Mouse (Mus musculus): ENCODE data around the gene Lgals8.

Gene Lgals8

GRCm38 (mm10) chr13:12468488-12468887, 3.7 kb upstream of the Lgals8 start:
- POLR2A ChIA-PET, result interaction anchor here in 1 of 4 experiments (1.0 kb wide), 1 partner anchor 20 kb away, joined by 3 read pairs; no protein-coding TSS in a partner anchor
- CTCF ChIA-PET, result interaction anchor here in 1 of 4 experiments (0.7 kb wide), 1 partner anchor 224 kb away, joined by 3 read pairs; no protein-coding TSS in a partner anchor

- CTCF ChIA-PET, result interaction anchor here in 2 of 4 experiments (0.6 to 0.7 kb wide), 2 partner anchors 13 to 65 kb away, joined by 3 to 7 read pairs; no protein-coding TSS in a partner anchor
- POLR2A ChIA-PET, result interaction anchor here in 1 of 4 experiments (1.6 to 1.7 kb wide), 2 partner anchors 11 to 65 kb away, joined by 3 to 5 read pairs; no protein-coding TSS in a partner anchor
Observed at GRCm38 (mm10) chr13:12464159-12464558, 585 bp downstream of the Lgals8 start.

GRCm38 (mm10) chr13:12462623-12463022, 2.1 kb downstream of the Lgals8 start:
- POLR2A ChIA-PET, result interaction anchor here (0.5 to 3.3 kb wide), 8 partner anchors 15 to 103 kb away, joined by 3 to 18 read pairs (median 4); partner anchors contain the start of gene Ero1lb (in 1 of the 4)

GRCm38 (mm10) chr13:12461730-12462119, 3.0 kb downstream of the Lgals8 start:
- ChIA-PET CTCF (interaction anchor here in 1 of 4 experiments (0.5 to 0.9 kb wide), 2 partner anchors 9 to 13 kb away, joined by 3 to 4 read pairs; no protein-coding TSS in a partner anchor), POLR2A (interaction anchor here in 3 of 4 experiments (0.5 to 3.3 kb wide), 9 partner anchors 14 to 104 kb away, joined by 3 to 18 read pairs (median 4); partner anchors contain the start of genes Ero1lb (in 1 of the 3) and Heatr1 (in 1 of the 3))

More at GRCm38 (mm10) chr13:12462623-12463022, 2.1 kb downstream of the Lgals8 start:
- CTCF ChIA-PET, result no interaction called here

GRCm38 (mm10) chr13:12460881-12461729, 3.6 kb downstream of the Lgals8 start:
- POLR2A ChIA-PET, result interaction anchor here in 2 of 4 experiments (0.5 to 3.3 kb wide), 7 partner anchors 13 to 304 kb away, joined by 3 to 18 read pairs (median 3); partner anchors contain the start of gene Heatr1 (in 1 of the 2)

GRCm38 (mm10) chr13:12460443-12460842, 4.3 kb downstream of the Lgals8 start:
- ChIA-PET POLR2A (interaction anchor here in 3 of 4 experiments (0.6 to 3.3 kb wide), 5 partner anchors 8 to 303 kb away, joined by 3 to 18 read pairs (median 3); no protein-coding TSS in a partner anchor), CTCF (interaction anchor here in 2 of 4 experiments (0.6 kb wide), 3 partner anchors 18 to 317 kb away, joined by 3 read pairs; no protein-coding TSS in a partner anchor)

More at GRCm38 (mm10) chr13:12460881-12461729, 3.6 kb downstream of the Lgals8 start:
- CTCF ChIA-PET, result interaction anchor here in 1 of 4 experiments (0.5 to 0.9 kb wide), 2 partner anchors 9 to 13 kb away, joined by 3 to 4 read pairs; no protein-coding TSS in a partner anchor

GRCm38 (mm10) chr13:12456711-12457110, 8.0 kb downstream of the Lgals8 start:
- POLR2A ChIA-PET, result interaction anchor here (1.0 to 1.5 kb wide), 4 partner anchors 9 to 44 kb away, joined by 3 read pairs; no protein-coding TSS in a partner anchor

GRCm38 (mm10) chr13:12454686-12455390, 9.9 kb downstream of the Lgals8 start:
- ChIA-PET CTCF (no interaction called here), POLR2A (interaction anchor here in 2 of 4 experiments (0.6 to 1.2 kb wide), 2 partner anchors 17 to 244 kb away, joined by 4 to 5 read pairs; no protein-coding TSS in a partner anchor)

More at GRCm38 (mm10) chr13:12456711-12457110, 8.0 kb downstream of the Lgals8 start:
- CTCF ChIA-PET, result interaction anchor here in 1 of 4 experiments (0.6 kb wide), 1 partner anchor 19 kb away, joined by 5 read pairs; no protein-coding TSS in a partner anchor

- ChIA-PET CTCF (no interaction called here), POLR2A (no interaction called here)
Observed at GRCm38 (mm10) chr13:12453150-12453549, 11.6 kb downstream of the Lgals8 start.

GRCm38 (mm10) chr13:12442008-12442587, 22.6 kb downstream of the Lgals8 start:
- ChIA-PET POLR2A (interaction anchor here in 1 of 4 experiments (0.7 to 1.7 kb wide), 4 partner anchors 20 to 68 kb away, joined by 3 to 8 read pairs (median 6); partner anchors contain the start of gene Heatr1), CTCF (no interaction called here)

GRCm38 (mm10) chr13:12440813-12441212, 23.9 kb downstream of the Lgals8 start:
- CTCF ChIA-PET, result no interaction called here

GRCm38 (mm10) chr13:12439586-12439985, 25.2 kb downstream of the Lgals8 start:
- CTCF ChIA-PET, result interaction anchor here in 1 of 4 experiments (0.6 kb wide), 1 partner anchor 31 kb away, joined by 16 read pairs; no protein-coding TSS in a partner anchor
- POLR2A ChIA-PET, result interaction anchor here in 1 of 4 experiments (1.1 to 3.8 kb wide), 2 partner anchors 12 to 267 kb away, joined by 3 to 20 read pairs; no protein-coding TSS in a partner anchor

More at GRCm38 (mm10) chr13:12440813-12441212, 23.9 kb downstream of the Lgals8 start:
- POLR2A ChIA-PET, result interaction anchor here in 3 of 4 experiments (0.7 to 1.7 kb wide), 15 partner anchors 9 to 268 kb away, joined by 3 to 8 read pairs (median 3); partner anchors contain the start of genes Heatr1 (in 2 of the 3) and Mtr (in 1 of the 3)

GRCm38 (mm10) chr13:12433843-12434242, 30.9 kb downstream of the Lgals8 start:
- POLR2A ChIA-PET, result interaction anchor here in 2 of 4 experiments (0.5 to 1.4 kb wide), 7 partner anchors 10 to 188 kb away, joined by 3 to 8 read pairs (median 3); partner anchors contain the start of gene Heatr1 (in 1 of the 2)
- CTCF ChIA-PET, result interaction anchor here in 2 of 4 experiments (0.6 to 1.6 kb wide), 2 partner anchors 21 to 43 kb away, joined by 3 to 5 read pairs; no protein-coding TSS in a partner anchor

GRCm38 (mm10) chr13:12428556-12428955, 36.2 kb downstream of the Lgals8 start:
- CTCF ChIA-PET, result interaction anchor here in 1 of 4 experiments (0.6 kb wide), 1 partner anchor 919 kb away, joined by 3 read pairs; no protein-coding TSS in a partner anchor
- POLR2A ChIA-PET, result interaction anchor here in 2 of 4 experiments (0.9 to 5.0 kb wide), 2 partner anchors 9 to 34 kb away, joined by 3 to 20 read pairs; partner anchors contain the start of gene Heatr1 (in 1 of the 2)

GRCm38 (mm10) chr13:12420596-12420995, 44.1 kb downstream of the Lgals8 start:
- ChIA-PET POLR2A (interaction anchor here in 2 of 4 experiments (0.7 to 2.5 kb wide), 7 partner anchors 8 to 26 kb away, joined by 3 to 11 read pairs (median 3); partner anchors contain the start of gene Heatr1 (in 1 of the 2)), CTCF (no interaction called here)

- POLR2A ChIA-PET, result interaction anchor here in 2 of 4 experiments (1.2 to 2.1 kb wide), 4 partner anchors 10 to 29 kb away, joined by 3 to 5 read pairs (median 4); partner anchors contain the start of gene Heatr1 (in 2 of the 2)
- CTCF ChIA-PET, result interaction anchor here in 1 of 4 experiments (0.6 kb wide), 1 partner anchor 210 kb away, joined by 3 read pairs; no protein-coding TSS in a partner anchor
Observed at GRCm38 (mm10) chr13:12412016-12412415, 52.7 kb downstream of the Lgals8 start.
